Mouse (Mus musculus): ENCODE data around the gene Ccdc173.
"Not testable (repeated sequence)": the region's sequence is repeated elsewhere in the genome, so short reads cannot be mapped to it uniquely, and the experiment has no call there.

- TF ChIP-seq GATA1 (IDR thresholded peaks at IDR 0.05; ENCODE audit: borderline replicate concordance, low read length); FLI1 (IDR thresholded peaks at IDR 0.05; ENCODE audit: low read length): not testable (repeated sequence)
Measured at GRCm38 (mm10) chr2:69804663-69805062, 15.3 kb upstream of the Ccdc173 start.
